Mouse (Mus musculus) liver (tissue): Measurements from ENCODE around the gene Fndc8.

Source experiments
- DNase-seq: peaks from one replicate; pipeline ENCODE4 v3.0.0-alpha.2; 2020; ENCODE audit warnings: mixed read lengths

The Fndc8 gene

DNA sequence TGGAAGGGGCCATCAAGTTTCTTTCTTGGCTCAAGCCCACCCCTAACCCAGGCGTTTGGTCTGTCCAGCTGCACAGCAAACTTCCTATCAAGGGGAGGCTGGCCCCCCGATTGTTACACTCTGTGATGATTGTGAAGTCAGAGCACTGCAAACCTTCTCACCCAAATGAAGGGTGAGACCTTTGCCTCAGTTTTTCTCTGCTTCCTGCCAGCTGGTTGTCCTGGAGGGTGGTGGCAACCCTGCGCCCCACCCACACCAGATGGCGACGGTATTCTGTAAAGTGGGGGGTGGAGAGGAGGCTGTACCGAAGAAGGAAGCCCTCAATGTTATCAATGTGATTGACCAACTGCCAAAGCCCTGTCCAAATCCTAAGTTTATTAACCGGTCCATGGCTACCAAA lies at the start of gene Fndc8:
Gene Fndc8 (plus strand): TSS at position 189 of the 400 bp plus-strand sequence.
- DNase-seq = no peak

DNA sequence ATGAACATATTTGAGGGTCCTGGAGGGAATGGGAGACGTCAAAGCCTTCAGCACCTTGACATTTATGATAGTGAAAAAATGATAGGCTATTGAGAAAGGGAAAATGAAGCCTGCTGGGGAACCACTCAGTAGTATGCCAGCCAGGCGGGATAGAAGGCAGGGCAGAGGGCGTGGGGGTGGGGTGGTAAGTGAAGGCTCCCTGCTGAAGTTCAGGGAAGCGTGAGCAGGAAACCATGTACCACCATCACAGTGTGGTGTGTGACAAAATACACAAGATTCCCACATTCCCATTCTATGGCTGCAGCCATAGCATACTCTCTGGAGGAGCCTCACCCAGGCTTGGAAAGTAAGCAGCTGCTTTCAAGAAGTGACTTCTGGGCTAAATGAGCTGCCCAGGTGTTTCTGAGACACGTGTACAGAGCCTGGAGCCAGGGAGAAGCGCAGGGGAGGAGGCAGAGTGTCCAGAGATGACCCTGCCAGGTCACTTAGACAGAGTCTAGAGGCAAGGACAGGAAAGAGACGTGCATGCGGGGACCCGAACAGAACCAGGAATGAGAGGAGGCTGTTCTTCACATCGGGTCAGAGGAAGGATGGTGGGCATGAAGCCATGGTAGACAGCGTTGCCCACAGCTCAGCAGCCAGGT lies 47.0 kb upstream of the Fndc8 start:
- DNase-seq = peak; percentile 70

DNA sequence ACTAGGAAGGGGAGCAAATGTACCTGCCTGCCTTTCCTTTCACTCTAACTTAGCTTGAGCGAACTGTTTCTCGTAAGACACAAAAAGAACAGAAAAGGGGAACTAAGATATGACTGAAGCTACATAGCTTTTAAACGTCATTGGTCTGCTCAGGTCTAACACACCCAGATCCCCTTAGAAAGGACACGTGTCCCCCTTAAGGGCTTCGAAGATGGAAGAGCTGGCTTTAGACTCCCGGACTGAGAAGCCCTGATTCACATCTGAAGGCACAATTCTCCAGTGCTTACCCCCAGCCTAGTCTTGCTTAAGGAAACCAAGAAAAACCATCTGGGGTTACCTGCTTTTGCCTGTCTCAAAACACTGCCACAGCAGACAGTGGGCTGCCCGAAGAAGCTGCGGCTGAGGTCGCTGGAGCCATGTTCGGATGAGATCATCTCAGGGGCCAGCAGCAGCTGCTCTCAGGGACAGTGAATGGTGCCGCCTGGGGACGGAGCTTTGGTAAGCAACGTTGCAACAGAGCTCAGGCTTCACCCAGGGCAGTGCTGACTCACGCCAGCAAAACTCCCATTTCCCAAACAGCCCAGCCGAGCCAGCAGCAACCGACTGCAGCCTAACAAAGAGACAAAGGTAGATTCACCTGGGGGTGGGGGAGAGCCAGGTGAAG lies 46.4 kb upstream of the Fndc8 start:
- peak; percentile 91 for DNase-seq

DNA sequence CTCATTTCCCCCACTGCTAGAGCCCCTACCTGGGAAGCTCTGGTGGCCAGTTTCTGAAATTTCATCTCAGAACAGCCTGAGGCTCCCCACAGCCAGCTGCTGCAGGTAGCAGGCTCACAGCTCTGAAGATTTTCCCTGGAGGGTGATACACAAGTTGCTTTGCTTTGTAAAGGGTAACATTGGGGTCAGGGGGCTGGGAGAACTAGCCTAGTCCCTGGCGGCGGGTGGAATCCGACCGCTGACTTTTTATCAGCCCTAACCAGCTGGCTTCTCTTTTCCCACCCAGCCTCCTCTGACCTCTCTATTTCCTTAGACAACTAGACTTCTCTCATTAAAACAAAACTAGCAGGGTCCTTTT lies 45.9 kb upstream of the Fndc8 start:
- DNase-seq = peak; percentile 88

DNA sequence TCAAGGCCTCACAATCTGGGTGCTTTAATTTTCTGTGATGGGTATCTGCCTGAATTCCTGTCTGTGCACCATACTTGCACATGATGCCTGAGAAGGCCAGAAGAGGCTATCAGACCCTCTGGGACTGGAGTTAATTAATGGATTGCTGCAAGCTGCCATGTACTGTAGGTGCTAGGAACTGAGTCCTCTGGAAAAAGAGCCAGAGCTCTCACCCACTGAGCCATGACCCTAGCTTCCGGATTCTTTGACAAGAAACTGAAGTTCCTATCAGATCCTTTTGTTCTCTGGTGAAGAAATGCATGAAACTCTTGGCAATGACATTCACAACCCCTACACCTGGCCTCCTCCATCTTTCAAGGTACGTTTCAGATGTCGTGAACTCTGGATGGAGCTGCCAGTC lies 45.0 kb upstream of the Fndc8 start:
- DNase-seq = no peak

DNA sequence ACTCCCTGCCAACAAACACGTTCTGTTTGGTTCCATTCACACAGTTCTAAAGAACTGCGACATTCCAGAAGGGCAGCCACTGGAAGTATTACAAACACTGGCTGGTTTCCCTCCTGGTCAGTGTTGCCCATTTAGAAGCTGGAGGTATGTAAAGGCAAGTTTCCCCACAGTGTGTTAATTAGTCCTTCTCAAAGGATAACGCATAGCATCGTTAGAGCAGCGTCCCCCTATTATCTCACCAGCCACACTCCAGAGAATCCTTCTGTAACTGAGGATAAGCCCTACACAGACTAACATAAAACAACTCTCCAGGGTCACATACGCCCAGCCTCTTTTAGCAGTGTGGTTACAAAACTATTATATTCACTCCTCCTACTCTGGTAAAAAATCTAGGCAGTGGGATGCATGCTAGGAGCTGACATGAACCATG lies 44.3 kb upstream of the Fndc8 start:
- DNase-seq = peak; percentile 75

DNA sequence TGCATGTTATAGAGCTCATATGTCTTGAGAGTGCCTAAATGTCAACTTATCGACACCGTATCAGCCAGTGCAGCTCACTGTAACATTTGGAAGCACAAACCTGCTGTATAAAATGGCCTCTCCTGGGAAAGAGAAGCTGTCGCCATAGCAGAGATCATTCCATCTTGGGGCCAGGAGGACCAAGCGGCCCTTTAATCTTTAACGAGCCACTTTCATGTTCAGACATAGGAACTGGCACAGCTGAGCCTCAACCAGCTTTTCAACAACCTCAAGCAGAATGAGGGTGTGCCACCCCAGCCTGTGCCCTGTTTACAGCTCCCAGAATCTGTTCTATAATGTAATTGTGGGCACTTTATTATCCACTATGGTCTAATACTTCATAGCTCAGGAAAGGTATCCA lies 41.7 kb upstream of the Fndc8 start:
- DNase-seq = no peak

DNA sequence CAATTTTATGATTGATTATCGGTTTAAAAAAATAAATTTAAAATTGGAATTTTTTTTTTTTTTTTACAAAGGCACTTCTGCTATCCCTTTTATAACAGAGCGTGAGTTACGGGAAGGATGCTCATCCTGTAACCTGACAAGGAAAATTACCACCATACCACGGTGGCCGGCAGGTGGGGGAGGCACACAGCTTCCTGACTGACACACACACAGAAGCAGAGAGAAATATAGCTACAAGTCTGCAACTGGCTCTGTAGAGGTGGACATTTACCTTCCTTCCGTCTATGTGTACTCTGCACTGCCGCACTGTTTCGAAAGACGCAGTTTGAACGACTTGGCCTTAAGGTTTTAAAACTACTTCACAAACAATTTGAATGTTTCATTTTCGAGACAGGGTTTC lies 39.8 kb upstream of the Fndc8 start:
- DNase-seq = no peak

DNA sequence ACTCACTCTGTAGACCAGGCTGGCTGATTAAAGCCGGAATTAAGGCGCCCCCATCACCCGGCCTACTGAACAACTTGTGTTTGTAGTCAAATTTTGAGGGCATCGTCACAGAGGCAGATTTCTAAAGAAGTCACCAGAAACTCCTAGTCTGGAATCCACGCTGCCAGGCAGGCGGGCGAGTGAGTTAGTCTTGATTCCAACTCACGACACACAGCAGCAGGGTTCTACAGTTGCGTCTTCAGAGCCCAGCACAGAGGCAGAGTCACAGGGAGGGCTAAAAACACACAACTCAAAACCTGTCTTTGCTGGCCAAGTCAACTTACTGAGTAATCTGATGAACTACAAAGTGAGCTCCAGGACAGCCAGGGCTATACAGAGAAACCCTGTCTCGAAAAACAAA lies 39.4 kb upstream of the Fndc8 start:
- DNase-seq = no peak

DNA sequence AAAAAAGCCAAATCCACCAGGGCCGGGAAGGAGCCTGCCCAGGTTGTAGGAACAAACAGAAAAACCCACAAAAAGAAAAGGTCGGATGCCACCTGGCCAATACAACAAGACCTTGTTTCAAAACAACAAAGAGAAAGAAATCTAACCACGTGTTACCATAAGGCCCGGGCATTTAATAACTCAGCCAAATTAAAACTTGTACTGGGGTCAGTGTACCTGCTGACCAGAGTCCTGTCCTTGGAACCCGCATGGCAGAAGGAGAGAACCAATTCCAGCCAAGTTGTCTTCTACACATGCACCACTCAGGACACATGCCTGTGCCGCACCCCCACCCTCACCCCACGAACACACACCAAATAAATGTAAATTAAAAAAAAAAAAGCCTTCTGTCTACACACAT lies 39.0 kb upstream of the Fndc8 start:
- DNase-seq = no peak

DNA sequence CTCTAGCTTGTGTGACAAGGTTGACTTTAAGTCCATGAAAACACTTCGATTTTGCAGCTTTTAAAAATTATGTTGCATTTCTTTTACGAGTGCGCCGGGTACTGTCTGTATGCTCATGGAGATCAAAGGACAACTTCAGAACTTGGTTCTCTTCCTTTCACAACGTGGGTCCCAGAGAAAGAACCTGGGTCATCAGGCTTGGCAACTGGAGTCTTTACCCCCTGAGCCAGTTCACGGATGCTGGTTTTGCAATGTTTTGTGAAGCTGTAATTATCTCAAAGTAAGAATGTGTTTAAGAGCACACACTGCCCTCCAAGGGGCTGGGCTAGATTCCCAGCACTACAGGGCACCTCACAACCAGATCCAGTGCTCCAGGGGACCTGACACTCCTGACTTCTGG lies 37.8 kb upstream of the Fndc8 start:
- no peak for DNase-seq

DNA sequence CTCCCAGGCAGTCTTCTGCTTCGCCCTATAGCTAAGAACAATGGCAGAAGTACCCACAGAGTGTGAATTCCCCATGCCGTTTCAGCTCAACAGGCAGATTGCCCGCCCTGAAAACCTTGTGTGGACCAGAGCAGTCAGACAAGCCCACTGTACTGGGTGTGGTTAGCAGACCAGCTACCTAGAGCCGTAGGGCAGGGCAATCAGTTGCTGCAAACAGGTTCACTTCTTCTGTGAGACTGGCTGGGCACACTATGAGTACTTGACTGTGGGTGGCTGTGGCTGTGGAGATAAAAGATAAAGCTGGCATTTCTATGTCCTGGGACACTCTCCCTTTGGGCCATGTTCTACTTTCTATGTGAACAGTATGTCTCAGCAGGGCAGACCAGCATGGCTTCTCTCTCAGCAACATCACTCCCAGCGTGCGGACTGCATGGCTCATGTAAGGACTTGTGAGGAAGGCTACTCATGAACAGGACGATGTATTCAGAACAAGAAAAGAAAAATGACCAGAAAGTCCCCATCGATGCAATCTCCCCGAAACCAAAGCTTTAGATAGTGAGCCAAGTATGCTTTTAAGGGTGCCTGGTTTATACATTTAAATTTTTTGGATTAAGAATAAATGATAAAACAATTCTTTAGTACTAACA lies 36.5 kb upstream of the Fndc8 start:
- DNase-seq = peak; percentile 77

DNA sequence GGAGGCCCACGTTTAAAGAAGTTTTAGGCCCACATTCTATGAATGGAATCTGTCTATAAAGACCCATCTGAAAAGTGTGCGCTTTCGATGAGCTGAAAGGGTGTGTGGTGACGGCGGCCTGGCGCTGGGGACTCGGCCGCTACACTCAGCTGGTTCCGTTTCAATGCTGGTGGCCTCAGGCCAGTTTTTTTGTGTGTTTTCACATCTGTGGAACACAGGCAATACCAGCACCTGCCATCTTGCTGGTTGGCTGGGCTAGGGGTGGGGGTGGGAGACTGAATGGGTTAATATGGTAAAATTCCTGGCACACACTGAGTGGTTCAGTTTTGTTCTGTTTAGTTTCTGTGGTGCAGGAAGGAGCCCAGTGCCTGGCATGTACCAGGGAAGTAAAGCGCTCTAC lies 35.9 kb upstream of the Fndc8 start:
- no peak for DNase-seq

DNA sequence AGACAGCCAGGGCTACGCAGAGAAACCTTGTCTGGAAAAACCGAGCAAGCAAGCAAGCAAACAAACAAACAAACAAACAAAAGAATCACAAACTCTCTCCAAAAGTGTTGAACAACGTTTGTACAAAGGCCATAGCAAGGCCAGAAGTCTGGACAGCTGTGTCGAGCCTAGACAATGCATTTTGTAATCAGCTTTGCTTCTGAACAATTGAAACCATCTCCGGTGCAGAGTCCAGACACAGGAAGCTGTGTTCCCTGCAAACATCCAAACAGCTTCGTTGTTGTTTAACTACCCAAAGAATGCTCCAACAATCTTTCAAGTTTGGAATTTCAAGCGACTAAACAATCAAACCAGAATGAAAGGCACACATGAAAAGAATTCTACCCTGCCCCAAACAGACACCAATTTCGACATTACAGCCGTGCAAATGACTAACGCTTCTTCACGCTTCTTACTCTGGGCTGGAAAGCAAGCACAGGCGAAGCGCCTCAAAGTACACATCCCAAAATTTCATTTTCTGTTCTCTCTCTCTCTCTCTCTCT lies 34.5 kb upstream of the Fndc8 start:
- no peak for DNase-seq

DNA sequence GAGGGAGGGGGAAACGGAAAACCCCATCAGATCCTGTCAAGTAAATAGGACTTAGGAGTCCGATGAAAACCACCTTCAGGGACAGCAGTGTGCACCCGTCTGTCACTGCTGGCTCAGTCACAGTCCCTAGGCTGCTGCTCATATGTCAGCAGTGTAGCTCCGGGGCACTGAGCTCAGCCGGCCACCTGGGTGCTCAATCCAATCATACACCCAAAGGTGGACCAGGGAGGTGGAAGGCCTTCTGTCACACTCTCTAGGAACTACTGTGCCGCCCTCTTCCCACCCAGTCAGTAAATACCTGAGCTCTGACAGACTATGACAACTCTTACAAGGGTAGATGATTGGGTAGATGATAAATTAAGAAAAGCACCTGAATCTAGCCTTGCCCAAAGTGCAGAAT lies 31.2 kb upstream of the Fndc8 start:
- DNase-seq = no peak

DNA sequence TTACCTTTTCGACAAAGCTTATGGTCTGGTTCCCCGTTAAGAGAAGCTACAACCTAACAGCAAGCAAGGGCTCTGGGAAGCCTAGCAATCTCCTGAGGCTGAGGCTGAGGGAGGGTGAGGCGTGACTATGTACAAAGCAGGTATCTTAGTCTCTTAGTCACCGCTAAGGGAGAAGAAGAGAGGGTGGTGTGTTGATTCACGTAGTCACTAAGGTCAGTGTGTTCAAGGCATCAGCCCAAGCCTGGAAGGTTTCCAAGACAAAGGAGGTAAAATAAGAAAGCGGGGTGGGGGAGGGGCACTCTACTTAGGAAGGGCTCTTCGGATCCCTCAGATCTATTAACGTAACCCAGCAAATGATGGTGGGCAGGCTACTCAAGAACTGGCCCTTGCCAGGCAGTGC lies 30.4 kb upstream of the Fndc8 start:
- no peak for DNase-seq

DNA sequence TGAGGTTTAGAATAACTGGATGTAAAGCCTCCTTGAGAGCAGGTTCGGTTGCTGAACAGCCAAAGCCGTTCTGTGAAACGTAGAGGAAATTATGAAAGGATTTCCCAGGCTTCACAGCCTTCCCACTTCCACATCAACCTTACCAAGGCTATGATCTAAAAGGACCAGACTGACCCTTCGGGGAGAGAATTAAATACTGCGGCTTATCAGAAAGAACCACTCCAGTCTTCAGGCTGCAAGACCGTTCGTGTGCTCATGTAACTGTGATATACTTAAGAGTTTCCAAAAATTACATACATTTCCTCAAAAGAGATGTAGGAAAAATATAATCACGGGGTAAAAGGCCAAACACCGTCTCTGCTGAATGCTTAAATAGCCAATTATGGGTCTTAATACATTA lies 29.3 kb upstream of the Fndc8 start:
- no peak for DNase-seq

DNA sequence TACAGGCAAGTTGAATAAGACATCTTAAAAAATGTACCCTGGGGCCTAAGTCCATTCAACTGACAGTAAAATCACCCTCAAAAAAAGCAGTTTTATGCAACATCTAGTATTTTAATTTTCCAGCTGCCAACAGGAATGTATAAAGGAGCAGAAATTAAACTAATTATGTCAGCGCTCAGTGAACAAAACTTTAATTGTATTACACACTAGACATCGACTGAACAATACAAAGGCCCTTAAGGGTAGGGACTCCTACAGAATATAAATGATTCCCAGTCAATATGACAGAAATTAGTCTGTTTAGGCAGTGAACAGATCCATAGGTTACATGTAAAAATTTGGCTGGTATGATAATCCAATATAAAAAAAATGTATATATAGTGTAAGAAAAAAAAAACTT lies 28.9 kb upstream of the Fndc8 start:
- DNase-seq = no peak

DNA sequence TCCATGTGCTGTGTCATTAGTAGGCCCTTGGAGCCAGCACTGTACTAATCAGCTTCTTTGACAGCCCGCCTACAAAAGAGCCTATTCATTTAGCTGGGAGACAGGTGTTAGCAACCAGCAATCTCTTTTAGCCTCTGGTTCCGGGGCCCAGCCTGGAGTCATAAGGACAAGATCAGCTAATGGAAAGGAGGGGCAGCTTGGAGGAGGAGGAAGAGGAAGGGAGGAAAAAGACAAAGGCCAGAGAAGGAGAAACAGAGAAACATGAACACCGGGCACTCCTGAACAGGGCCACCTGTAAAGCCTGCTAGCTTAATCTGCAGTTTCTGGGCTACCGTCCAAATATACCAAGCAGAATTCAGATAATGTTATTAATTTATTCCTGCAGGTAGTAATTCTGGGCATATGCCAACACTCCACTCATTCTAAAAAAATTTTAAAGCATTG lies 28.4 kb upstream of the Fndc8 start:
- DNase-seq = peak; percentile 46

DNA sequence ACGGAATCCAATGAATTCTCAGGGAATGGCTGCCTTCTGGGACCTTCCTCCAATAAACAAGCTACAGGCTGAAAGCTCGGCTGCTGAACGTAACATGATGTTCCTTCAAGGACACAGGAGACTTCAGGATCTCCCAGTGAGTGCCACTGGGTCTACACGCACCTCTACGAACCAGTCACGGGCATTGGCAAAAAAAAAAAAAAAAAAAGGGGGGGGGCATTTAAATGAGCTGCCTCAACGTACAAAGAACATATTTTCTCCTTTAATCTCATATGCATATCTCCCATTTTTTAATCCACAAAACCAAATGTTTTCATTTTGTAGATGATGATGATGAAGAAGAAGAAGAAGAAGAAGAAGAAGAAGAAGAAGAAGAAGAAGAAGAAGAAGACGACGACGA lies 26.0 kb upstream of the Fndc8 start:
- no peak for DNase-seq

DNA sequence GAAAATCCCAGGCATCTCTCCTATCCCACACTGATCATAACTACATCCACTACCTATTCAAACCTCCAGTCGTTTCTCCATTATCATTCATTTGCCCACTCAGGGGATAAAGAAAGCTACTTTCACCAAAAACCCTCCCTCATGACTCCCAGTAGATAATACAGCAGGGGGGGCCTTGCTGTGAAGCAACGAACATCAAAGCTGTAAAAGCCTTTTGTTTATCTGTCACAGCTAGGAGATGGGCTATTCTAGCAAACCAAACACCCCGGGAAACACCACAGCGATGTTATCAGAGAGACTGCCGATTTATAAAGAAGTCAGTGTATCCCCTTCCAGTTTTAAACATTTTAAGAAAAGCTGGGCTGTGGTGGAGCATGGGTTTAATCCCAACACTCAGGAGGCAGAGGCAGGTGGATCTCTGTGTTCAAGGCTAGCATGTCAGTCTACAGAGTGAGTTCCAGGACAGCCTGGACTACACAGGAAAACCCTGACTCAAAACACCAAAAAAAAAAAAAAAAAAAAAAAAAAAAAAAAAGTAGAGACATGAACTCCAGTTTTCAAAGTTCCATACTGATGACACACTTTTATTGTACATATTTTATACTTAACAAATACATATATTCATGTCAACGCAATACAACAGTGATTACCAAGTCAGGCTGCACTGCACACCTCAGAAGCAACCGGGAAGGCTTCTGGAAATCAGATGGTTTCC lies 24.9 kb upstream of the Fndc8 start:
- DNase-seq = peak; percentile 42

DNA sequence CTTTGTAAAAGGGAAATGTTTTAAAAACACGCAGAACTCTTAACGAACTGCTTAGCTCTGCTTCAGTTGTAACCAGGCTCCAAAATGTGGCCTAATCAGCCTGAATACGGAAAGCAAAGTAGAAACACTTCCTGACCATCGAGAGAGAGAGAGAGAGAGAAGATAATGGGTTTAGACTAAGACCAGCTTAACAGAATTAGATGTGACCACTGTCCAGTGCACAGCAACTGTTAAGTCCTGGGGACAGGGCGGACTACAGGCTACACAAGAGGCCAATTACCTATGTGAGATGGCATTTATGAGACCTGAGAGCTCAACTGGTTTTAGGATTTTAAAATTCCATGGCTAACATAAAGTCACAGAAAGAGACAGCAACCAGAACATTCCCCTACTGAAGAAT lies 24.0 kb upstream of the Fndc8 start:
- DNase-seq = no peak

DNA sequence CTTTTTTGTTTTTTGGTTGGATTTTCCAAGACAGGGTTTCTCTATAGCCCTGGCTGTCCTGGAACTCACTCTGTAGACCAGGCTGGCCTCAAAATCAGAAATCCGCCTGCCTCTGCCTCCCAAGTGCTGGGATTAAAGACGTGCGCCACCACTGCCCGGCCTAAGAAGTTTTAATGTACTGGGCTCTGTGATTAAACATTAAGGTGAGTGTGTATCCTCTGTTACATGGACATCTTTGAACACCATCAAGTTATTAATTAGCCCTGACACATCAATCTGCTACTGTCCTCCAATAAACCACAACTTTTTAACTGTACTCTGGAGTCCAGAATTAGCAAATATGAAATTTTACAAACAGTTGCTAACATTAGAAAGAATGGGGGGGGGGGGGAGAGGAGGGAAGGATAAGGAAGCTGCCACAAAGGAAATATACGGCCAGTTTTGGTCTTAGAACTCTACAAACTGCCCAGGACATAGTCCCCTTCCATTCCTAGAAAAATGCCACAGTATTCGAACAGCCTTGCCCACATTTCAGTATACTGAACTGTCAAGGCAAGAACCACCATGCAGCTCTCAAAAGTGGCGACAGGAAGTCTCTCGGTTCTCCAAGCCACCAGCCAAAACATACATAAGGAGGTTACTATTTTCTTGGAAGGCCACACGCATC lies 22.3 kb upstream of the Fndc8 start:
- no peak for DNase-seq
